Mouse (Mus musculus): ENCODE data around the gene Skil.

DNA sequence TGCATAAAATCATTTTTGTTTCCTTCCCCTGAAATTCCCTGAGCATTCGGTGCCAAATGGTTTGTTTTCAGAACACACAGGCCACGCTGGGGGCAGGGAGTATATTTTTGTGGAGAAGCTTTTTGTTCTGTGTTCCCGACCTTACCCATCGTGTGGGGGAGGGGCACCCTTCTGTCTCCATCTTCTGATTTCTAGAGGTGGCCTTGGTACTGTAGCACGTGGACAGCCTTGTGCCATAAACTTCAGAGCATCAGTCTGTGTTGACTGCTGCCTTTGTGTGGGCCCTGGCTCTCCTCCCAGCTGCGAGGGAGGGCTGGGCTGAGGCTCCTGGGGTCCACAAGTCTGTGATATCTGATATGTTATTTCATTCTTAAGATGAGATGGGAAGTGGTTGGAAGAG is 57.2 kb downstream of the Skil start:
- no peak for TF ChIP-seq CTCF (IDR thresholded peaks at IDR 0.05; ENCODE audit: borderline replicate concordance, insufficient read depth, low read length)
- no peak for TF ChIP-seq POLR2A (IDR thresholded peaks at IDR 0.05; ENCODE audit: low read depth, low read length)

Data from embryonic fibroblast, embryonic 13.5 days (primary cell).